Mouse (Mus musculus) lung, adult 2 months (tissue): ENCODE results near the gene Kifap3. TPM values are rescaled to one million over a fixed set of nuclear protein-coding genes. Genes with fewer than 3 reads are reported as not detected.

Experiments
- DNase-seq: peaks from one replicate; pipeline ENCODE4 v3.0.0; 2022
- H3K4me1 ChIP-seq: fragments of 200-500 bp; 2 replicates; pipeline ENCODE4 v1.6.1; 2011; ENCODE audit warnings: low read length; ENCODE audit not compliant: control insufficient read depth, insufficient read depth
- H3K4me3 ChIP-seq: fragments of 200-500 bp; replicated peaks from 2 replicates; pipeline ENCODE3; 2011; ENCODE audit warnings: low read depth, mild to moderate bottlenecking, control low read depth, low read length; ENCODE audit errors: extremely low read depth
- CTCF ChIP-seq: fragments of 200-500 bp; IDR thresholded peaks from 2 replicates; pipeline ENCODE4 v1.5.1; 2011; ENCODE audit warnings: mild to moderate bottlenecking, low read length, control low read depth; ENCODE audit not compliant: insufficient read depth
- POLR2A ChIP-seq: fragments of 200-500 bp; IDR thresholded peaks from 2 replicates; pipeline ENCODE4 v1.6.1; 2011; ENCODE audit warnings: low read depth, mild to moderate bottlenecking, control low read depth, low read length, borderline replicate concordance; ENCODE audit errors: extremely low read depth
- WGBS: fragments of 180-500 bp; shearing (Covaris S2); methylation state at CpG from one replicate; pipeline ENCODE4 v1.1.7; 2018; 5-methylcytosine and 5-hydroxymethylcytosine counted together
- polyA plus RNA-seq: library from polyadenylated mRNA; depleted of rRNA; stranded (reverse); fragments of >200 nt; gene quantifications from 2 replicates; pipeline ENCODE4 v1.2.3, GENCODE M21; 2012

Kifap3 gene
- polyA plus RNA-seq, 1 experiment = 7.0 TPM

- H3K4me3 ChIP-seq = no peak overlapping the region
- no peaks in the 10 kb centered on the region for H3K4me1 ChIP-seq
- TF ChIP-seq CTCF (no peak), POLR2A (no peak)
- no peak for DNase-seq
- 91% methylated on average over 5 of the region's 5 CpGs for WGBS
These were observed 113.9 kb downstream of the Kifap3 start for GRCm38 (mm10) chr1:163893294-163893693.

DNA sequence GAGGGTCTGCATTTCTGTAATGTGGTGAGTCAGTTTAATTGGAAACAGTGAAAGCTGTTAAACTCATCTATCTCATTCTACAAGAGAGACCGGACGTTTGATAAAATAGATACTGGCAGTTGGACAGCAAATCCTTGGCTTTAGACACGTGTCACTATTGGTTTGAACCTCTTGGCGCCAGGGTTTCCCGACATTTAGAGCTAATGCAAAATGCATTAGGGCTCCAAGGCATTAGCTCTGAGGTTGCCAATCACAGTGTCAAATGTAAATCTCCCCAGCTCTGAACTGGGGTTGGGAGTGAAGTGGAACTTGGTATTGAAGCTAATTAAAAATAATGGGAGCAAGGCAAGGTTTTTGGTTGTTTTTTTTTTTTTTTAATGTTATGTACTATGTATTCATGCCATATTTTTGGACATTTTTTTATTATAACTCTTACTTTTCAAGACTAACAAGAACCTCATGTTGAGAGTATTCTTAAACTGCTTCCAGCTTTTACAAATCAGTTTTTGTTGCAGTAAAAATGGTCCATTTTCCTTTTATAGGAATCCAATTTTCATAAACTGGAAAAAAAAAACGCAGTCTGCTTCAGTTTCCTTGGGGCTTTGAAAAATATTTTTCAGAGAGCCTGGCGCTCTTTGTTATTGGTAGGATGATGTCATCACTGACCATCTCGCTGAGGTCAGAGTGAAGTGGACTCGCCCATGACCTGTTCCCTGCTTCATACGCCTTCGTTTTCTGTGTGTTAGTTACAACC is 114.6 kb downstream of the Kifap3 start:
- Histone ChIP-seq H3K4me3 (no peak overlapping the region), H3K4me1 (no peaks in the 10 kb centered on the region)
- 69% methylated on average over 11 of the region's 11 CpGs for WGBS
- no peak for TF ChIP-seq CTCF
- TF ChIP-seq POLR2A = no peak
- DNase-seq = no peak

DNA sequence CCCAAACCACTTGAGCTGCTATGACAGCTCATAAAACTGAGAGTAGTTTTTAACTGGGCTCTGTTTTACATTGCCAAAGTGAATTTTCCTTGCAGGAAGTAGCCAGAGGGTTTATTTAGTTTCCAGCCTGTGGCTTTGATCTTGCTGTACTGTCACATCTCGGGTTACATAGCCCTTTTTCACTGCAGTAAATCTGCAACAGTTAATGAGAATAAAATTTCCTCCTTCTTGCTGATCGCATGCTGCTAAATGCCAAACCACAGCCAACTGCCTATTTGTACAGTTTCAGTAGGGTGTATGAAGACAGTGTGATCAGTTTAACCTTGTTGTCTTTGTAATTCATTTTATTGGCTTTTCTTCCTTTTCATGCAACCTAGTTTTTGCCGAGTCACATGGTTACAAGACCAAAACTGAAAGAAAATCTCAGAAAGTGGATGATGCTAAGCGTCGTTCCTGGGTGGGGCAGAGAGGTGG is 118.9 kb downstream of the Kifap3 start:
- Histone ChIP-seq H3K4me3 (peak overlapping the region; percentile 5), H3K4me1 (no peaks in the 10 kb centered on the region)
- TF ChIP-seq CTCF (no peak), POLR2A (no peak)
- no peak for DNase-seq
- WGBS = 44% methylated on average over 5 of the region's 5 CpGs

DNA sequence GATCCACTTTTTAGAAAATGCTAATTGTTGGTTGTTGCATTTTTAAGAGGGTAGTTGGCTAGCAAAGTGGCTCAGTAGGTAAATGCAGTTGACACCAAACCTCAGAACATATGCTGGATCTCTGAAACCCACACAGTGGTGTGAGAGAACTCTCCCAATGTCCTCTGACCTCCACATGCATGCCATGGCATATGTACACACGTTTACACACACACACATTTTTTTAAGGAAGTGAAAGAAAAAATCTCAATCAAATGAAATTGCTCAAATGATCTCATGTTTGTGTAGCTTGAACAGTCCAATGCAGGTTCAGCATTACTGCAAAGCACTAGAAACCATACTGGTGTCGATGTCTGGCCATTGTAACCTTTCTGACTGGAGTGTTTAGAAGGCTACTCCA is 120.2 kb downstream of the Kifap3 start:
- Histone ChIP-seq H3K4me1 (no peaks in the 10 kb centered on the region), H3K4me3 (no peak overlapping the region)
- 86% methylated on average over 2 of the region's 2 CpGs for WGBS
- TF ChIP-seq POLR2A (no peak), CTCF (no peak)
- no peak for DNase-seq

- WGBS = 78% methylated on average over 2 of the region's 2 CpGs
- Histone ChIP-seq H3K4me3 (no peak overlapping the region), H3K4me1 (no peaks in the 10 kb centered on the region)
- DNase-seq = no peak
- no peak for TF ChIP-seq POLR2A
These were observed 120.8 kb downstream of the Kifap3 start for GRCm38 (mm10) chr1:163900168-163900567.

GRCm38 (mm10) chr1:163903411-163903810 is 124.0 kb downstream of the Kifap3 start:
- DNase-seq = no peak
- whole genome bisulfite sequencing = 77% methylated on average over 3 of the region's 3 CpGs
- TF ChIP-seq POLR2A = no peak
- TF ChIP-seq CTCF = no peak
- H3K4me1 ChIP-seq = peaks cover 2% of the 10 kb centered on the region; the same call in 1 of the 2 replicates
- H3K4me3 ChIP-seq = no peak overlapping the region

- 44% methylated on average over 4 of the region's 4 CpGs for WGBS
- Histone ChIP-seq H3K4me3 (no peak overlapping the region), H3K4me1 (peaks cover 2% of the 10 kb centered on the region; the same call in 1 of the 2 replicates)
- TF ChIP-seq POLR2A (no peak), CTCF (no peak)
- no peak for DNase-seq
These were observed 127.8 kb downstream of the Kifap3 start for GRCm38 (mm10) chr1:163907007-163907811.

- no peak overlapping the region for H3K4me3 ChIP-seq
- 42% methylated on average over 11 of the region's 11 CpGs for WGBS
- no peak for DNase-seq
- no peak for TF ChIP-seq CTCF
- no peak for TF ChIP-seq POLR2A
- H3K4me1 ChIP-seq = peaks cover 2% of the 10 kb centered on the region; the same call in 1 of the 2 replicates
These were observed 129.0 kb downstream of the Kifap3 start for GRCm38 (mm10) chr1:163908389-163908788.

- peaks cover 2% of the 10 kb centered on the region; the same call in 1 of the 2 replicates for H3K4me1 ChIP-seq
- no peak for TF ChIP-seq POLR2A
- no peak for TF ChIP-seq CTCF
- WGBS = 3% methylated on average over 2 of the region's 2 CpGs
- no peak overlapping the region for H3K4me3 ChIP-seq
- DNase-seq = no peak
These were observed 131.0 kb downstream of the Kifap3 start for GRCm38 (mm10) chr1:163910343-163910742.

- 92% methylated on average over 9 of the region's 9 CpGs for WGBS
These were observed 131.4 kb downstream of the Kifap3 start for GRCm38 (mm10) chr1:163910785-163911184.

More at GRCm38 (mm10) chr1:163910785-163911184, 131.4 kb downstream of the Kifap3 start:
- DNase-seq = no peak
- TF ChIP-seq POLR2A = no peak
- no peak for TF ChIP-seq CTCF
- no peak overlapping the region for H3K4me3 ChIP-seq
- peaks cover 2% of the 10 kb centered on the region; the same call in 1 of the 2 replicates for H3K4me1 ChIP-seq
